In the genomic region with DNA sequence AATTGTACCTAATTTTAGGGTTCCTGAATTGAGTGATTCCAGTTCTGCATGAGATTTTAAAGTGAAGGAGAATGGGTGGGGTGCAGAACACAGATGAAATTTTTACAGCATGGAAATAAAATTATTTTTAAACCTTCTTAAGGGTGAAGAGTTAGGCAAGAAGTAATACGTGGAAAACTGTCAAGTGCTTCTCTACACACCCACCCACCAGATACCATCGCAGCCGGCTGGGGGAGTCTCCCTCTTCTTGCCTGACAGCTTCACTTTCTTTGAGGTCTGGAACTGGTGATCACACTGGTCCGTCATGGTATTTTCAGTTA, we compare ENCODE assay signal across 8 mouse cellular contexts. TPM values are rescaled to one million over a fixed set of nuclear protein-coding genes. Genes with fewer than 3 reads are reported as not detected.
DNase-seq lines count a peak whose midpoint lies in the region; ATAC-seq and TF ChIP-seq lines count a peak whose summit lies in the region.

No protein-coding gene starts in this region.

- TF ChIP-seq POLR2A in myocyte (IDR thresholded peaks at IDR 0.05; ENCODE audit: insufficient read length, low read depth), result no peak

- H3K27me3 ChIP-seq in embryonic facial prominence, embryonic 12.5 days, result peaks cover 9% of the 10 kb centered on the region
- H3K27me3 ChIP-seq in intestine, embryonic 14.5 days (replicated peaks; ENCODE audit: control insufficient read depth, insufficient read depth, low read length), result peaks cover 23% of the 10 kb centered on the region
- peaks cover 2% of the 10 kb centered on the region for H3K27me3 ChIP-seq in myocyte (ENCODE audit: control insufficient read depth, insufficient read depth, insufficient read length)

- ATAC-seq in embryonic facial prominence, embryonic 12.5 days (ENCODE audit: insufficient number of reproducible peaks, insufficient read depth, low FRiP score, low TSS enrichment), result no peak
- no peak for ATAC-seq in intestine, embryonic 14.5 days (replicated peaks; ENCODE audit: low FRiP score, low TSS enrichment, low read depth)

- no peak for TF ChIP-seq CTCF in layer of hippocampus, adult 2 months (conservative IDR thresholded peaks at IDR 0.05)

- no peaks in the 10 kb centered on the region for H3K79me2 ChIP-seq in myocyte (ENCODE audit: control insufficient read depth, insufficient read depth)

- H3K9ac ChIP-seq in embryonic facial prominence, embryonic 12.5 days, result peak overlapping the region; percentile 76
- peak overlapping the region; percentile 85 for H3K9ac ChIP-seq in intestine, embryonic 14.5 days (ENCODE audit: low read length)

- H3K4me3 ChIP-seq in layer of hippocampus, adult 2 months, result peak overlapping the region; percentile 88
- H3K4me3 ChIP-seq in embryonic facial prominence, embryonic 12.5 days, result peak overlapping the region; percentile 64
- H3K4me3 ChIP-seq in intestine, embryonic 14.5 days (ENCODE audit: low read depth, low read length), result peak overlapping the region; percentile 70
- peak overlapping the region; percentile 47 for H3K4me3 ChIP-seq in myocyte

- DNase-seq in layer of hippocampus, adult 2 months (ENCODE audit: low spot score in 2 of 2), result no peak
- no peak for DNase-seq in layer of hippocampus, adult 11-12 months (ENCODE audit: low spot score)
- no peak for DNase-seq in intestine, embryonic 14.5 days (ENCODE audit: low spot score)
- DNase-seq in B cell, adult 2 months, result no peak
- no peak for DNase-seq in cerebellum, adult 11 months
- DNase-seq in right cerebral cortex, postnatal 10 days (ENCODE audit: low spot score in 2 of 2), result no peak

- 0% methylated on average over 4 of the region's 4 CpGs for WGBS in embryonic facial prominence, embryonic 12.5 days
- 1% methylated on average over 4 of the region's 4 CpGs for WGBS in intestine, embryonic 14.5 days

- peak overlapping the region; percentile 15 for H3ac ChIP-seq in myocyte (ENCODE audit: control insufficient read depth, insufficient read length)

- no peaks in the 10 kb centered on the region for H3K36me3 ChIP-seq in embryonic facial prominence, embryonic 12.5 days
- H3K36me3 ChIP-seq in intestine, embryonic 14.5 days (ENCODE audit: control insufficient read depth, insufficient read depth, low read length), result no peaks in the 10 kb centered on the region
- H3K36me3 ChIP-seq in myocyte (ENCODE audit: control insufficient read depth, insufficient read depth), result no peaks in the 10 kb centered on the region

- H3K9me3 ChIP-seq in embryonic facial prominence, embryonic 12.5 days, result no peaks in the 10 kb centered on the region
- no peaks in the 10 kb centered on the region for H3K9me3 ChIP-seq in intestine, embryonic 14.5 days (ENCODE audit: control insufficient read depth, low read length)

- H3K4me2 ChIP-seq in embryonic facial prominence, embryonic 12.5 days (replicated peaks), result peak overlapping the region; percentile 99
- peak overlapping the region; percentile 99 for H3K4me2 ChIP-seq in intestine, embryonic 14.5 days (ENCODE audit: low read length)
- peak overlapping the region; percentile 57 for H3K4me2 ChIP-seq in myocyte (ENCODE audit: low read depth)

- peak overlapping the region; percentile 100 for H3K27ac ChIP-seq in layer of hippocampus, adult 2 months
- H3K27ac ChIP-seq in embryonic facial prominence, embryonic 12.5 days, result peak overlapping the region; percentile 96
- H3K27ac ChIP-seq in intestine, embryonic 14.5 days (ENCODE audit: low read depth), result peak overlapping the region; percentile 96

- H3K4me1 ChIP-seq in embryonic facial prominence, embryonic 12.5 days, result peaks cover 31% of the 10 kb centered on the region
- H3K4me1 ChIP-seq in intestine, embryonic 14.5 days (replicated peaks; ENCODE audit: control insufficient read depth, insufficient read depth, low read length), result peaks cover 29% of the 10 kb centered on the region

TF ChIP-seq in myocyte, 11 proteins besides CTCF, POLR2A, EP300 and RAD21:
- TF ChIP-seq MYOD1 (IDR thresholded peaks at IDR 0.05; ENCODE audit: control insufficient read depth in 1 of 3, insufficient read length in 2 of 3, low read depth in 2 of 3) (no peak), REST (IDR thresholded peaks at IDR 0.05; ENCODE audit: insufficient read depth, insufficient read length) (no peak), POLR2AphosphoS2 (IDR thresholded peaks at IDR 0.05; ENCODE audit: insufficient read length, low read depth) (no peak), USF1 (IDR thresholded peaks at IDR 0.05; ENCODE audit: low read depth) (no peak), E2F4 (IDR thresholded peaks at IDR 0.05; ENCODE audit: insufficient read depth) (no peak), TCF12 (IDR thresholded peaks at IDR 0.05; ENCODE audit: insufficient read depth, poor library complexity, severe bottlenecking) (no peak), MYOG (IDR thresholded peaks at IDR 0.05; ENCODE audit: control insufficient read depth in 1 of 3, insufficient read depth in 1 of 3, insufficient read length in 2 of 3, low read depth in 2 of 3) (no peak), CEBPB (IDR thresholded peaks at IDR 0.05; ENCODE audit: insufficient read depth, poor library complexity, severe bottlenecking) (no peak), SRF (IDR thresholded peaks at IDR 0.05; ENCODE audit: control insufficient read depth, insufficient read length, low read depth) (no peak), TCF3 (IDR thresholded peaks at IDR 0.05; ENCODE audit: insufficient read length, low read depth) (no peak), MAX (IDR thresholded peaks at IDR 0.05; ENCODE audit: low read depth) (no peak)
TF ChIP-seq in myocyte: peak in this region for 0.

RNA-seq across cellular contexts. Expression of gene Nr4a3, which starts 2.5 kb away (rescaled TPM):
- 10 to 100 TPM; 63.5 to 68.7 TPM for total RNA-seq in layer of hippocampus, adult 2 months (2021)
- 0.43 and 0.56 TPM in 2 replicates for polyA plus RNA-seq in embryonic facial prominence, embryonic 12.5 days (2016; fragmentation: Nextera tagmentation; extraction: Ambion mirVana)
- 0.15 TPM in 1 of 2 replicates, not detected in the other for polyA plus RNA-seq in intestine, embryonic 14.5 days (2014; fragmentation: Nextera tagmentation; extraction: Ambion mirVana)
- polyA plus RNA-seq in myocyte (2012; fragmentation: generic; extraction: Trizol), result 0.32 TPM
